ENCODE assay signal across 10 mouse cellular contexts in the genomic region with DNA sequence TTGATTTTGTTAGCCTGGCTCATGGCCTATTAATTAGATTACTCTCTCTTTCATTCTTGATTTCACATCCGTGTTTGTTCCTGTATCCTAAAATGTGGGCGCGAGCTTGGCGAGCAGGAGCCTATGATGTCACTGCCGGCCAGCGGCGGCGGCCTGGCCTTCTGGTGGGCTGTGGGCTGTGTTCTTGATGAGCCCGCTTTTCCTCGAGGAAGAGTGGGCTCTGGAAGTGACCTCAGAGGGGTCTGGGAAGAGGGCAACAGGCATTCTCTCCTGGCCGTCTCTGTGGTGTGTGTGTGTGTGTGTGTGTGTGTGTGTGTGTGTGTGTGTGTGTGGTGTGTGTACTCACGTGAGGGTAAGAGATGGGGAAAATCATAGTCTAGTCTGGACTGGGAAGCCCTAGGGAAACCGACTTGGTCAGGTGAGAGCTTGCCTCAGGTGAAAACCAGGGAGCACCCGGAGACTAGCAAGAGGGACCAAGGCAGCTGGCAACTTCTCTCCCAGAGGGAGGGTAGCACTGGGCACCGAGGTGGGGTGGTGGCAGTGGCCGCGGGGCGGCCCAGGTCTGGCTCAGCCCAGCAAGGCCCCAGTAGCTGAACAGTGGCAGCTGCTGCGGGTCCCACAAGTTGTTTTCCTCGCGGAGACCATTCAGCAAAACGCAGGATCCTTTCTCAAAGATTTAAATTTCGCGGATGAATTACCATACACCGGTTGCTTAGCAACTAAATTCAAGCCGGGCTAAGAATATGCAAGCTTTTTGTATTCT. TPM values are rescaled to one million over a fixed set of nuclear protein-coding genes. Genes with fewer than 3 reads are reported as not detected.
DNase-seq lines count a peak whose midpoint lies in the region; ATAC-seq lines count a peak whose summit lies in the region.
"Had no signal": no experiment of that assay in that cellular context is flagged by ENCODE, and none has a peak within 500 bp of the region (broad histone marks: within the 10 kb centered on the region; RNA-seq: fewer than 3 reads in every experiment).

No protein-coding gene starts in this region.

- no peaks in the 10 kb centered on the region for H3K4me1 ChIP-seq in embryonic facial prominence, embryonic 11.5 days (ENCODE audit: control insufficient read depth, insufficient read depth, low read length)
- peaks cover 25% of the 10 kb centered on the region for H3K4me1 ChIP-seq in hindbrain, embryonic 16.5 days (ENCODE audit: control insufficient read depth, insufficient read depth, low read depth, low read length)
- H3K4me1 ChIP-seq in midbrain, embryonic 15.5 days: peaks cover 72% of the 10 kb centered on the region
- H3K4me1 ChIP-seq: heart, embryonic 13.5 days had no signal

- H3K36me3 ChIP-seq in embryonic facial prominence, embryonic 11.5 days (replicated peaks; ENCODE audit: control insufficient read depth, insufficient read depth, low read depth, low read length): no peaks in the 10 kb centered on the region
- H3K36me3 ChIP-seq in hindbrain, embryonic 16.5 days (ENCODE audit: control insufficient read depth, insufficient read depth, low read length): no peaks in the 10 kb centered on the region
- no peaks in the 10 kb centered on the region for H3K36me3 ChIP-seq in midbrain, embryonic 15.5 days (replicated peaks)
- H3K36me3 ChIP-seq: heart, embryonic 13.5 days had no signal

- H3K4me2 ChIP-seq in embryonic facial prominence, embryonic 11.5 days (ENCODE audit: low read depth, low read length): peak overlapping the region; percentile 37
- peak overlapping the region; percentile 55 for H3K4me2 ChIP-seq in hindbrain, embryonic 16.5 days (ENCODE audit: low read length)
- peak overlapping the region; percentile 56 for H3K4me2 ChIP-seq in midbrain, embryonic 15.5 days
- H3K4me2 ChIP-seq: heart, embryonic 13.5 days had no signal

- no peak overlapping the region for H3K27ac ChIP-seq in embryonic facial prominence, embryonic 11.5 days (replicated peaks; ENCODE audit: low read depth, low read length)
- H3K27ac ChIP-seq in hindbrain, embryonic 16.5 days (ENCODE audit: low read depth, low read length): peak overlapping the region; percentile 67
- H3K27ac ChIP-seq in midbrain, embryonic 15.5 days: peak overlapping the region; percentile 75
- H3K27ac ChIP-seq: heart, embryonic 13.5 days had no signal

- peaks cover 48% of the 10 kb centered on the region for H3K27me3 ChIP-seq in embryonic facial prominence, embryonic 11.5 days (ENCODE audit: control insufficient read depth, insufficient read depth, low read length)
- no peaks in the 10 kb centered on the region; the same call in none of the 2 replicates for H3K27me3 ChIP-seq in hindbrain, embryonic 16.5 days (replicated peaks; ENCODE audit: control insufficient read depth, insufficient read depth, low read length)
- no peaks in the 10 kb centered on the region for H3K27me3 ChIP-seq in midbrain, embryonic 15.5 days (replicated peaks)

- H3K4me3 ChIP-seq in embryonic facial prominence, embryonic 11.5 days (ENCODE audit: low read depth, low read length): no peak overlapping the region
- H3K4me3 ChIP-seq in hindbrain, embryonic 16.5 days (ENCODE audit: low read length): peak overlapping the region; percentile 26
- peak overlapping the region; percentile 35 for H3K4me3 ChIP-seq in midbrain, embryonic 15.5 days
- H3K4me3 ChIP-seq: heart, embryonic 13.5 days had no signal

- no peak for DNase-seq in frontal cortex, postnatal 14 days (ENCODE audit: low spot score in 2 of 2)
- no peak for DNase-seq in embryonic facial prominence, embryonic 11.5 days (ENCODE audit: low spot score)
- no peak for DNase-seq in liver
- no peak for DNase-seq in layer of hippocampus, adult 9-10 months (ENCODE audit: low spot score)
- DNase-seq in layer of hippocampus, adult 9-11 months: no peak

- 1% methylated on average over 26 of the region's 26 CpGs for WGBS in embryonic facial prominence, embryonic 11.5 days
- 3% methylated on average over 26 of the region's 26 CpGs for WGBS in hindbrain, embryonic 16.5 days
- 4% methylated on average over 26 of the region's 26 CpGs for WGBS in midbrain, embryonic 15.5 days

- peak overlapping the region; percentile 42 for H3K9ac ChIP-seq in embryonic facial prominence, embryonic 11.5 days (replicated peaks; ENCODE audit: low read length)
- peak overlapping the region; percentile 48 for H3K9ac ChIP-seq in hindbrain, embryonic 16.5 days (ENCODE audit: low read depth, low read length)
- peak overlapping the region; percentile 41 for H3K9ac ChIP-seq in midbrain, embryonic 15.5 days
- H3K9ac ChIP-seq: heart, embryonic 13.5 days had no signal

- ATAC-seq in frontal cortex, adult (ENCODE audit: low TSS enrichment): peak; percentile 39
- ATAC-seq in embryonic facial prominence, embryonic 11.5 days (replicated peaks; ENCODE audit: insufficient number of reproducible peaks, low FRiP score, low TSS enrichment, low read depth): peak; percentile 64; the same call in 1 of the 2 replicates
- ATAC-seq in hindbrain, embryonic 16.5 days: peak; percentile 85
- ATAC-seq in midbrain, embryonic 15.5 days (replicated peaks): peak; percentile 80

- H3K9me3 ChIP-seq in embryonic facial prominence, embryonic 11.5 days (replicated peaks; ENCODE audit: control insufficient read depth, low read length): no peaks in the 10 kb centered on the region
- H3K9me3 ChIP-seq in hindbrain, embryonic 16.5 days (ENCODE audit: control insufficient read depth, low read length): no peaks in the 10 kb centered on the region
- no peaks in the 10 kb centered on the region for H3K9me3 ChIP-seq in midbrain, embryonic 15.5 days
- H3K9me3 ChIP-seq: heart, embryonic 13.5 days had no signal

RNA-seq across cellular contexts. Expression of gene Pou3f3, which starts 8.5 kb away (rescaled TPM):
- 7.2 and 9.9 TPM in 2 replicates for polyA plus RNA-seq in embryonic facial prominence, embryonic 11.5 days (2014; fragmentation: Nextera tagmentation; extraction: Ambion mirVana)
- 8.4 and 9.5 TPM in 2 replicates for polyA plus RNA-seq in hindbrain, embryonic 16.5 days (2015; fragmentation: Nextera tagmentation; extraction: Ambion mirVana)
- polyA plus RNA-seq in midbrain, embryonic 15.5 days (2015; fragmentation: Nextera tagmentation; extraction: Ambion mirVana): 19.0 and 21.3 TPM in 2 replicates
- polyA plus RNA-seq: stomach, embryonic 16.5 days had no signal
